Mouse (Mus musculus) testis, adult 2 months (tissue): ENCODE data around the gene Nyap1.

Experiments
- CTCF ChIP-seq: fragments of 200-500 bp; IDR thresholded peaks from 2 replicates; pipeline ENCODE4 v1.5.1; 2012; ENCODE audit warnings: low read depth, mild to moderate bottlenecking, inconsistent platforms, low read length, moderate library complexity; ENCODE audit not compliant: control insufficient read depth, insufficient read depth, insufficient replicate concordance
- POLR2A ChIP-seq: fragments of 200-500 bp; IDR thresholded peaks from 2 replicates; pipeline ENCODE4 v1.6.1; 2012; ENCODE audit warnings: low read depth, mild to moderate bottlenecking, inconsistent platforms, low read length, moderate library complexity; ENCODE audit not compliant: control insufficient read depth

GRCm38 (mm10) chr5:137740506-137740905 lies 901 bp downstream of the Nyap1 start:
- no peak for TF ChIP-seq CTCF
- no peak for TF ChIP-seq POLR2A
